Mouse (Mus musculus): ENCODE measurements at regions not wholly inside any gene's neighbourhood (a gene's known extent, or its start where the extent isn't known, plus 50 kb on each side); places are given as distances from the start of the nearest gene placed in this dataset.

DNA sequence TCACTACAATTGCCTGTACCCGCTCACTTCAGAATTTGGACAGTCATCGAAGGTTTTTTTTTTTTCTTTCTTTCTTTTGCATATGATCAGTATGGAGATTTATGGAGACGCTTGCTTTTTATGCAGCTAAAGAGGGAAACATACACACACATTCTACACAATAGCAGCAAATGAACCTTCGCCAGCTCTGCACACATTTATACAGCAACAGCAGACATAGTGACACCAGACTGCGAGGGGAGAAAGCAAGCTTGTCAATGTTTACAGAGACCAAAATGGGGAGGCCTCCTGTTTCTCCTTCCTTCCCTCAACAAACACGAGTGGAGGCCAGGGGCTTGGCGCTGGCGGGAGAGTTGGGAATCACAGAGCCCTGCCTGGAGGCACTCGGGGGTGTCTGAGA is 202.8 kb upstream of the 3110018I06Rik start:
- Histone ChIP-seq H3K27ac (ENCODE audit: control insufficient read depth, low read depth, low read length) (no peak overlapping the region), H3K9me3 (replicated peaks; ENCODE audit: insufficient read depth, low read length) (no peaks in the 10 kb centered on the region), H3K4me1 (ENCODE audit: control insufficient read depth in 1 of 2, insufficient read depth in 2 of 2, low read length in 2 of 2) (no peaks in the 10 kb centered on the region), H3K36me3 (ENCODE audit: control insufficient read depth in 1 of 2, insufficient read depth in 2 of 2, low read length in 2 of 2) (no peaks in the 10 kb centered on the region), H3K79me2 (ENCODE audit: control insufficient read depth, insufficient read depth, low read length, poor library complexity) (no peaks in the 10 kb centered on the region), H3K4me3 (ENCODE audit: control insufficient read depth in 1 of 2, insufficient read depth in 1 of 2, low read depth in 2 of 2, low read length in 2 of 2) (no peak overlapping the region), H3K9ac (ENCODE audit: control insufficient read depth, low read depth, low read length, poor library complexity, severe bottlenecking) (no peak overlapping the region), H3K27me3 (ENCODE audit: control insufficient read depth in 1 of 2, insufficient read depth in 2 of 2, low read length in 2 of 2) (no peaks in the 10 kb centered on the region)
- no peak for DNase-seq (ENCODE audit: low read depth, low spot score)
- no peak for TF ChIP-seq ZKSCAN1 (IDR thresholded peaks at IDR 0.05; ENCODE audit: low read depth, low read length)

- Histone ChIP-seq H3K36me3 (ENCODE audit: control insufficient read depth in 1 of 2, insufficient read depth in 2 of 2, low read length in 2 of 2) (no peaks in the 10 kb centered on the region), H3K4me1 (ENCODE audit: control insufficient read depth in 1 of 2, insufficient read depth in 2 of 2, low read length in 2 of 2) (no peaks in the 10 kb centered on the region), H3K9me3 (replicated peaks; ENCODE audit: insufficient read depth, low read length) (no peaks in the 10 kb centered on the region), H3K9ac (ENCODE audit: control insufficient read depth, low read depth, low read length, poor library complexity, severe bottlenecking) (no peak overlapping the region), H3K79me2 (ENCODE audit: control insufficient read depth, insufficient read depth, low read length, poor library complexity) (no peaks in the 10 kb centered on the region), H3K4me3 (ENCODE audit: control insufficient read depth in 1 of 2, insufficient read depth in 1 of 2, low read depth in 2 of 2, low read length in 2 of 2) (no peak overlapping the region), H3K27ac (ENCODE audit: control insufficient read depth, low read depth, low read length) (no peak overlapping the region), H3K27me3 (ENCODE audit: control insufficient read depth in 1 of 2, insufficient read depth in 2 of 2, low read length in 2 of 2) (no peaks in the 10 kb centered on the region)
- TF ChIP-seq NELFE (IDR thresholded peaks at IDR 0.05; ENCODE audit: low read depth, low read length) (no peak), CHD2 (IDR thresholded peaks at IDR 0.05; ENCODE audit: low read length) (no peak), TBP (IDR thresholded peaks at IDR 0.05; ENCODE audit: low read depth, low read length) (no peak), SMC3 (IDR thresholded peaks at IDR 0.05; ENCODE audit: low read depth, low read length) (no peak), EP300 (IDR thresholded peaks at IDR 0.05; ENCODE audit: low read depth in 1 of 2, low read length in 2 of 2) (no peak), MAFK (IDR thresholded peaks at IDR 0.05; ENCODE audit: borderline replicate concordance, low read depth, low read length) (no peak)
- DNase-seq (ENCODE audit: low read depth, low spot score) = no peak
These were observed 197.1 kb upstream of the 3110018I06Rik start for GRCm38 (mm10) chr12:107291377-107291776.

- Histone ChIP-seq H3K9ac (ENCODE audit: control insufficient read depth, low read depth, low read length, poor library complexity, severe bottlenecking) (no peak overlapping the region), H3K4me3 (ENCODE audit: control insufficient read depth in 1 of 2, insufficient read depth in 1 of 2, low read depth in 2 of 2, low read length in 2 of 2) (no peak overlapping the region), H3K4me1 (ENCODE audit: control insufficient read depth in 1 of 2, insufficient read depth in 2 of 2, low read length in 2 of 2) (no peaks in the 10 kb centered on the region), H3K36me3 (ENCODE audit: control insufficient read depth in 1 of 2, insufficient read depth in 2 of 2, low read length in 2 of 2) (no peaks in the 10 kb centered on the region), H3K27me3 (ENCODE audit: control insufficient read depth in 1 of 2, insufficient read depth in 2 of 2, low read length in 2 of 2) (no peaks in the 10 kb centered on the region), H3K79me2 (ENCODE audit: control insufficient read depth, insufficient read depth, low read length, poor library complexity) (no peaks in the 10 kb centered on the region), H3K27ac (ENCODE audit: control insufficient read depth, low read depth, low read length) (no peak overlapping the region), H3K9me3 (replicated peaks; ENCODE audit: insufficient read depth, low read length) (no peaks in the 10 kb centered on the region)
- no peak for DNase-seq (ENCODE audit: low read depth, low spot score)
- TF ChIP-seq JUND (IDR thresholded peaks at IDR 0.05; ENCODE audit: low read depth, low read length) (no peak), SMC3 (IDR thresholded peaks at IDR 0.05; ENCODE audit: low read depth, low read length) (no peak), MYC (IDR thresholded peaks at IDR 0.05; ENCODE audit: low read depth, low read length) (no peak), TBP (IDR thresholded peaks at IDR 0.05; ENCODE audit: low read depth, low read length) (no peak), POLR2AphosphoS2 (IDR thresholded peaks at IDR 0.05; ENCODE audit: low read length) (no peak), HCFC1 (IDR thresholded peaks at IDR 0.05; ENCODE audit: low read depth, low read length) (no peak), ETS1 (IDR thresholded peaks at IDR 0.05; ENCODE audit: low read depth, low read length) (no peak)
These were observed 181.2 kb upstream of the 3110018I06Rik start for GRCm38 (mm10) chr12:107307094-107307740.
